In genomic region chr15:56766356-56766755, GRCm38 (mm10) we compare ENCODE assay signal across 18 mouse cellular contexts.
A peak's percentile ranks its signal among the peaks of the same experiment; 100 is the strongest.
DNase-seq lines count a peak whose midpoint lies in the region; ATAC-seq and TF ChIP-seq lines count a peak whose summit lies in the region.
"Had no signal": no experiment of that assay in that cellular context is flagged by ENCODE, and none has a peak within 500 bp of the region (broad histone marks: within the 10 kb centered on the region; RNA-seq: fewer than 3 reads in every experiment).

No protein-coding gene starts in this region.

- no peak overlapping the region for H3K9ac ChIP-seq in heart, embryonic 12.5 days
- H3K9ac ChIP-seq in stomach, embryonic 14.5 days (replicated peaks; ENCODE audit: low read depth, low read length) = no peak overlapping the region
- no peak overlapping the region for H3K9ac ChIP-seq in stomach, postnatal 0 days (ENCODE audit: low read length)
- H3K9ac ChIP-seq: embryonic facial prominence, embryonic 12.5 days; forebrain, postnatal 0 days; hindbrain, embryonic 12.5 days; intestine, embryonic 15.5 days; liver, embryonic 14.5 days; neural tube, embryonic 13.5 days had no signal

- H3K27ac ChIP-seq in heart, embryonic 12.5 days (ENCODE audit: poor library complexity, severe bottlenecking) = no peak overlapping the region
- no peak overlapping the region for H3K27ac ChIP-seq in stomach, embryonic 14.5 days (ENCODE audit: low read length)
- no peak overlapping the region for H3K27ac ChIP-seq in stomach, postnatal 0 days (replicated peaks)
- no peak overlapping the region for H3K27ac ChIP-seq in hindbrain, embryonic 10.5 days
- H3K27ac ChIP-seq: embryonic facial prominence, embryonic 12.5 days; hindbrain, embryonic 12.5 days; intestine, embryonic 15.5 days; layer of hippocampus, adult 2 months; left cerebral cortex, adult 2 months; liver, embryonic 14.5 days; neural tube, embryonic 13.5 days had no signal

- H3K9me3 ChIP-seq in heart, embryonic 12.5 days (replicated peaks) = no peaks in the 10 kb centered on the region
- no peaks in the 10 kb centered on the region for H3K9me3 ChIP-seq in stomach, embryonic 14.5 days (ENCODE audit: control insufficient read depth, low read depth, low read length)
- no peaks in the 10 kb centered on the region for H3K9me3 ChIP-seq in stomach, postnatal 0 days (ENCODE audit: control insufficient read depth, low read length)
- no peaks in the 10 kb centered on the region for H3K9me3 ChIP-seq in hindbrain, embryonic 10.5 days
- H3K9me3 ChIP-seq: embryonic facial prominence, embryonic 12.5 days; hindbrain, embryonic 12.5 days; intestine, embryonic 15.5 days; neural tube, embryonic 13.5 days had no signal

- intact Hi-C loops in heart, postnatal 14 days (cut with DNase I) = no loop called here

- WGBS in heart, embryonic 12.5 days = 56% methylated on average over 6 of the region's 6 CpGs
- WGBS in stomach, embryonic 14.5 days = 49% methylated on average over 6 of the region's 6 CpGs
- WGBS in stomach, postnatal 0 days = 61% methylated on average over 6 of the region's 6 CpGs
- WGBS in hindbrain, embryonic 10.5 days = 60% methylated on average over 6 of the region's 6 CpGs

- no peak for TF ChIP-seq EP300 in stomach, postnatal 0 days (optimal IDR thresholded peaks at IDR 0.05)

- peak; percentile 1 for DNase-seq in heart, adult 8-10 months (ENCODE audit: low spot score)
- DNase-seq in stomach, postnatal 0 days (ENCODE audit: low spot score) = no peak
- peak; percentile 4 to 5 for DNase-seq in heart, postnatal 14 days
- no peak for DNase-seq in hindbrain, embryonic 10.5 days (ENCODE audit: low spot score)
- no peak for DNase-seq in T-cell, adult 2 months (ENCODE audit: low spot score)
- DNase-seq: cerebellum, adult 11 months; forebrain, postnatal 0 days; lung, postnatal 10 days; thymus, adult 18-20 months had no signal

- ATAC-seq in heart, embryonic 12.5 days (ENCODE audit: insufficient number of reproducible peaks, low FRiP score) = no peak
- ATAC-seq in stomach, embryonic 14.5 days (ENCODE audit: insufficient number of reproducible peaks, insufficient read depth, low FRiP score, low read depth) = peak; percentile 46; the same call in 1 of the 2 replicates
- no peak for ATAC-seq in stomach, postnatal 0 days (ENCODE audit: low FRiP score, low TSS enrichment)
- ATAC-seq: forebrain, postnatal 0 days; intestine, embryonic 15.5 days had no signal

- no peaks in the 10 kb centered on the region for H3K36me3 ChIP-seq in heart, embryonic 12.5 days
- H3K36me3 ChIP-seq in stomach, embryonic 14.5 days (ENCODE audit: control insufficient read depth, insufficient read depth, low read length) = no peaks in the 10 kb centered on the region
- no peaks in the 10 kb centered on the region for H3K36me3 ChIP-seq in stomach, postnatal 0 days (ENCODE audit: control insufficient read depth, insufficient read depth, low read length)
- no peaks in the 10 kb centered on the region for H3K36me3 ChIP-seq in hindbrain, embryonic 10.5 days
- H3K36me3 ChIP-seq: embryonic facial prominence, embryonic 12.5 days; hindbrain, embryonic 12.5 days; intestine, embryonic 15.5 days; neural tube, embryonic 13.5 days had no signal

- H3K4me1 ChIP-seq in heart, embryonic 12.5 days (replicated peaks) = peaks cover 16% of the 10 kb centered on the region
- H3K4me1 ChIP-seq in stomach, embryonic 14.5 days (ENCODE audit: control insufficient read depth, insufficient read depth, low read length) = no peaks in the 10 kb centered on the region
- H3K4me1 ChIP-seq in stomach, postnatal 0 days (replicated peaks; ENCODE audit: control insufficient read depth, insufficient read depth) = no peaks in the 10 kb centered on the region; the same call in 1 of the 2 replicates
- H3K4me1 ChIP-seq in hindbrain, embryonic 10.5 days (replicated peaks) = peaks cover 11% of the 10 kb centered on the region

- H3K4me2 ChIP-seq in heart, embryonic 12.5 days = no peak overlapping the region
- no peak overlapping the region for H3K4me2 ChIP-seq in stomach, embryonic 14.5 days (replicated peaks; ENCODE audit: low read depth, low read length)
- H3K4me2 ChIP-seq in stomach, postnatal 0 days (replicated peaks; ENCODE audit: low read depth) = no peak overlapping the region
- H3K4me2 ChIP-seq: embryonic facial prominence, embryonic 12.5 days; hindbrain, embryonic 12.5 days; intestine, embryonic 15.5 days; neural tube, embryonic 13.5 days had no signal

- TF ChIP-seq CTCF in stomach, postnatal 0 days (IDR thresholded peaks at IDR 0.05; ENCODE audit: low read depth) = no peak

- no peaks in the 10 kb centered on the region for H3K27me3 ChIP-seq in heart, embryonic 12.5 days (replicated peaks)
- H3K27me3 ChIP-seq in stomach, embryonic 14.5 days (ENCODE audit: control insufficient read depth, insufficient read depth, low read length) = no peaks in the 10 kb centered on the region
- no peaks in the 10 kb centered on the region for H3K27me3 ChIP-seq in stomach, postnatal 0 days (ENCODE audit: control insufficient read depth, insufficient read depth, low read length)
- H3K27me3 ChIP-seq in hindbrain, embryonic 10.5 days (ENCODE audit: insufficient read depth, poor library complexity, severe bottlenecking) = no peaks in the 10 kb centered on the region
- H3K27me3 ChIP-seq: embryonic facial prominence, embryonic 12.5 days; hindbrain, embryonic 12.5 days; intestine, embryonic 15.5 days; neural tube, embryonic 13.5 days had no signal

- H3K4me3 ChIP-seq in heart, embryonic 12.5 days = no peak overlapping the region
- H3K4me3 ChIP-seq in stomach, embryonic 14.5 days (ENCODE audit: low read depth, low read length) = no peak overlapping the region
- no peak overlapping the region for H3K4me3 ChIP-seq in stomach, postnatal 0 days (ENCODE audit: low read depth, low read length)
- no peak overlapping the region for H3K4me3 ChIP-seq in hindbrain, embryonic 10.5 days
- H3K4me3 ChIP-seq: embryonic facial prominence, embryonic 12.5 days; hindbrain, embryonic 12.5 days; intestine, embryonic 15.5 days; layer of hippocampus, adult 2 months; left cerebral cortex, adult 2 months; neural tube, embryonic 13.5 days had no signal

Comparison
In these comparisons a context has a peak if more than half of its experiments do, and no peak if none do; other contexts are left out.
1. DNase-seq: peak in heart, adult 8-10 months (single experiment) and heart, postnatal 14 days (2 of 2); none in stomach, postnatal 0 days (single experiment), hindbrain, embryonic 10.5 days (single experiment) and T-cell, adult 2 months (single experiment).